Mouse (Mus musculus) embryonic facial prominence, embryonic 11.5 days (tissue): ENCODE results near the gene Dclk1. TPM values are rescaled to one million over a fixed set of nuclear protein-coding genes. Genes with fewer than 3 reads are reported as not detected.

Experiments
- ATAC-seq: fragments of 200-750 bp; cut with Nextera tagmentation; replicated peaks from 2 replicates; pipeline ENCODE4 v1.8.0; 2017; ENCODE audit warnings: low read depth; ENCODE audit not compliant: insufficient number of reproducible peaks, low FRiP score, low TSS enrichment
- DNase-seq: peaks from one replicate; pipeline ENCODE4 v3.0.0-alpha.2; 2015; ENCODE audit warnings: low spot score
- H3K27ac ChIP-seq: fragments of 300-500 bp; sonication (generic); replicated peaks from 2 replicates; pipeline ENCODE4 v1.5.1; 2014; ENCODE audit warnings: mild to moderate bottlenecking, low read depth, low read length, control low read depth
- H3K27me3 ChIP-seq: fragments of 300-500 bp; sonication (generic); 2 replicates; pipeline ENCODE4 v1.6.1; 2014; ENCODE audit warnings: mild to moderate bottlenecking, low read length, moderate library complexity, mixed read lengths; ENCODE audit not compliant: control insufficient read depth, insufficient read depth
- H3K36me3 ChIP-seq: fragments of 300-500 bp; sonication (generic); replicated peaks from 2 replicates; pipeline ENCODE4 v1.6.1; 2014; ENCODE audit warnings: low read depth, mild to moderate bottlenecking, low read length, moderate library complexity, mixed read lengths; ENCODE audit not compliant: control insufficient read depth, insufficient read depth
- H3K4me1 ChIP-seq: fragments of 300-500 bp; sonication (generic); 2 replicates; pipeline ENCODE4 v1.6.1; 2014; ENCODE audit warnings: low read length, mixed read lengths; ENCODE audit not compliant: control insufficient read depth, insufficient read depth
- H3K4me2 ChIP-seq: fragments of 300-500 bp; sonication (generic); 2 replicates; pipeline ENCODE4 v1.6.1; 2014; ENCODE audit warnings: low read depth, mild to moderate bottlenecking, control low read depth, low read length, moderate library complexity
- H3K4me3 ChIP-seq: fragments of 300-500 bp; sonication (generic); 2 replicates; pipeline ENCODE4 v1.5.1; 2014; ENCODE audit warnings: low read depth, low read length, control low read depth
- H3K9ac ChIP-seq: fragments of 300-500 bp; sonication (generic); replicated peaks from 2 replicates; pipeline ENCODE4 v1.6.1; 2014; ENCODE audit warnings: mild to moderate bottlenecking, control low read depth, low read length
- H3K9me3 ChIP-seq: fragments of 300-500 bp; sonication (generic); replicated peaks from 2 replicates; pipeline ENCODE4 v1.6.1; 2016; ENCODE audit warnings: mild to moderate bottlenecking, low read length, inconsistent platforms, mixed read lengths; ENCODE audit not compliant: control insufficient read depth
- WGBS: fragments of 180-500 bp; shearing (Covaris S2); extraction: QIAGEN DNeasy Blood & Tissue Kit; methylation state at CpG from one replicate; pipeline ENCODE4 v1.1.7; 2014; 5-methylcytosine and 5-hydroxymethylcytosine counted together
- polyA plus RNA-seq: library from polyadenylated mRNA; unstranded; fragments of >200 nt; fragmentation: Nextera tagmentation; extraction: Ambion mirVana; gene quantifications from 2 replicates; pipeline ENCODE4 v1.2.1, GENCODE M21; 2014

Gene Dclk1
- polyA plus RNA-seq, 1 experiment from 2014 or later, result 32.9 TPM

DNA sequence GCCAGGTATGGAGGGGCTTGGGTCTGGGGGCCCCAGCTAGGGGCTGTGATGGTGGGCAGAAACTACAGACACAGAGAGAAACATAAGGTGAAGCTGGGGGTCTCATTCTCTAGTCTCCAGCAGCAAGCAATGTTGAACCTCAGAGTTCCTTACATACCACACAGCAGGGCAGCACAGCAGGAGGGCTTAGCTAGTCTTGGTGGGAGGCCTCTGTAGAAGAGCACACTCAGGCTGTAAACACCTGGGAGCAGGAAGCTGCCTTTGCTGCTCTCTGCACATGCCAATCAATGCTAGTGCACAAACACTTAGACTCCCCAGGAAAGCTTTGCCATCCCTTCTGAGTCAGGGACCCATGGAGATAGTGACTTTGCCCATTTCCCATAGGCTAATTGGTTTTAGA lies 38.3 kb downstream of the Dclk1 start:
- Histone ChIP-seq H3K27me3 (no peaks in the 10 kb centered on the region), H3K36me3 (no peaks in the 10 kb centered on the region), H3K9me3 (no peaks in the 10 kb centered on the region), H3K4me1 (no peaks in the 10 kb centered on the region), H3K4me3 (no peak overlapping the region), H3K27ac (no peak overlapping the region), H3K4me2 (no peak overlapping the region), H3K9ac (no peak overlapping the region)
- DNase-seq, result no peak
- ATAC-seq, result no peak

DNA sequence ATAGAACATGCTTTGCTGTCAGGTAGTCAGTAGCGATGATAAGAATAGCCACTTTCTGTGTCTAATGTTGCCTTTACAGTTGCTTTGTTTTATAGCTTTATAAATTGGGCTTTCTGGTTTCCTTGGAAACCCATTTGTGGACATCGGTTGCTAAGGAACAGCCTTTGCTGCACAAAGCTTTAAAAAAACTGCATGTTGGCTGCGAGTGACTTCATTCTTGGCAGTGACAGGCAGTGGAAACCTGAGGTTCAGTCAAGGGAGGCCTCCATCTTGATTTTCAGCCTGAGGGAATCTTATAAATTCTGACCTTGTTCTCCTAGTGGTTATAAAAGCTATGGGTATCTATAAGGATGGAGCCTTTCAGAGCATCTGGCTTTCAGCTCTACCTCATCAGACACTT lies 42.1 kb downstream of the Dclk1 start:
- H3K27me3 ChIP-seq, result no peaks in the 10 kb centered on the region
- no peak overlapping the region for H3K4me3 ChIP-seq
- 64% methylated on average over 3 of the region's 3 CpGs for WGBS
- H3K36me3 ChIP-seq, result no peaks in the 10 kb centered on the region
- ATAC-seq (no peak), DNase-seq (peak; percentile 59)
- no peak overlapping the region for H3K27ac ChIP-seq
- no peaks in the 10 kb centered on the region for H3K9me3 ChIP-seq
- no peak overlapping the region for H3K9ac ChIP-seq
- H3K4me2 ChIP-seq, result no peak overlapping the region
- H3K4me1 ChIP-seq, result no peaks in the 10 kb centered on the region

DNA sequence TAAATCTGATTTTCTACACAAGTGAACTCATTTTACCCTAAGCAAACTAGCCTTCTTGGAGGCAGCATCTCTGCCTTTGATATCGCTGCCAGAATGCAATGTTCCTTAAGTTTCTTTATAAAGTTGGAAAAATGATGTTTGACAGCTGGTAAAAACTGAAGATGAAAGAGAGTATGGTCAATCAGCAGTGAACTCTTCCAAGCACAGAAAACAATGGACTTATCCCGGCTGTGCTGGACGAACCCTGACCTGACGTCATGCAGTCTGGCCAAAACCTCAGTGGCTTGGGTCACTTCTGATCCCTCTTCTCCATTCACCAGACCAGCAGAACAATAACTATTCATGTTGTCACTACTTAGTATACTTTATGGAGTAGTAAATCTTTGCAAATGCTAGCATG lies 46.6 kb downstream of the Dclk1 start:
- no peak overlapping the region for H3K4me2 ChIP-seq
- no peak overlapping the region for H3K4me3 ChIP-seq
- H3K9ac ChIP-seq, result no peak overlapping the region
- no peaks in the 10 kb centered on the region for H3K36me3 ChIP-seq
- 63% methylated on average over 4 of the region's 4 CpGs for WGBS
- DNase-seq (no peak), ATAC-seq (no peak)
- H3K27me3 ChIP-seq, result no peaks in the 10 kb centered on the region
- H3K9me3 ChIP-seq, result no peaks in the 10 kb centered on the region
- H3K4me1 ChIP-seq, result no peaks in the 10 kb centered on the region
- no peak overlapping the region for H3K27ac ChIP-seq

- H3K4me2 ChIP-seq, result no peak overlapping the region
- H3K4me1 ChIP-seq, result no peaks in the 10 kb centered on the region
- no peak overlapping the region for H3K9ac ChIP-seq
- no peak overlapping the region for H3K27ac ChIP-seq
- DNase-seq, result no peak
- H3K9me3 ChIP-seq, result no peaks in the 10 kb centered on the region
- ATAC-seq, result no peak
- no peaks in the 10 kb centered on the region for H3K27me3 ChIP-seq
- WGBS, result 88% methylated on average over 4 of the region's 4 CpGs
- H3K36me3 ChIP-seq, result no peaks in the 10 kb centered on the region
- no peak overlapping the region for H3K4me3 ChIP-seq
Observed at GRCm38 (mm10) chr3:55291964-55292363, 49.8 kb downstream of the Dclk1 start.

DNA sequence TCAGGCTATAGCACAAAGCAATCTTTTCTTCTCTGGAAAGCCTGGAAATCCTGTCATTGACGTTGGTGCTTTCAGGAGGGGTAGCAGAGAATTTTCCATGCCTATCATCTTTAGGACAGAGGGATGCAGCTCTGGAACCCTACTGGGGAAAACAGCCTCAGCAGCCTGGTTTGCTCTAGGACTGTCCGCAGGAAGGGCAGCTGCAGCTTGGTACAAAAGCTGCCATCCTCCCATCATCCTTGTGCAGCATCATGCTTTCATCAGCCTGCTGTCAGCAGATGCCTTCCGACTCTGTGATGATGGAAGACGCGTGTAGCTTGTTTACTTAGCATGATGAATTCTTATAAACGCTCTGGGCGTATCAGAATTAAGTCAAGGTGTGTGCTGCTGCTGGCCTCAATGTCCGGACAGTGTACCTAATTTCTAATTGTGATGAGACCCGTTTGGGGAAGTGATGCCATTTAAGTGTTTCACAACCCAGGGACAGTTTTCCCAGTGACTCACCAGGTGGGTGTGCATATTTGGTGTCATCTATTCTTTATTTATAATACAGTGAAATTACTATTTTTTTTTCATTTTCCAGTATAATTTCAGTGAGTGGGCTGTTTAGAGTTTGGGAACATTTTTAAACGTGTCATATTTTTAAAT lies 50.7 kb downstream of the Dclk1 start:
- H3K4me1 ChIP-seq, result no peaks in the 10 kb centered on the region
- H3K4me2 ChIP-seq, result no peak overlapping the region
- no peaks in the 10 kb centered on the region for H3K36me3 ChIP-seq
- no peak overlapping the region for H3K9ac ChIP-seq
- no peak overlapping the region for H3K4me3 ChIP-seq
- H3K9me3 ChIP-seq, result no peaks in the 10 kb centered on the region
- WGBS, result 82% methylated on average over 10 of the region's 10 CpGs
- no peak overlapping the region for H3K27ac ChIP-seq
- H3K27me3 ChIP-seq, result no peaks in the 10 kb centered on the region
- DNase-seq, result no peak
- no peak for ATAC-seq

- Histone ChIP-seq H3K4me3 (no peak overlapping the region), H3K27ac (no peak overlapping the region), H3K9me3 (no peaks in the 10 kb centered on the region), H3K9ac (no peak overlapping the region), H3K4me2 (no peak overlapping the region), H3K4me1 (no peaks in the 10 kb centered on the region), H3K36me3 (no peaks in the 10 kb centered on the region), H3K27me3 (no peaks in the 10 kb centered on the region)
- DNase-seq (no peak), ATAC-seq (no peak)
Observed at GRCm38 (mm10) chr3:55305653-55306052, 63.5 kb downstream of the Dclk1 start.

DNA sequence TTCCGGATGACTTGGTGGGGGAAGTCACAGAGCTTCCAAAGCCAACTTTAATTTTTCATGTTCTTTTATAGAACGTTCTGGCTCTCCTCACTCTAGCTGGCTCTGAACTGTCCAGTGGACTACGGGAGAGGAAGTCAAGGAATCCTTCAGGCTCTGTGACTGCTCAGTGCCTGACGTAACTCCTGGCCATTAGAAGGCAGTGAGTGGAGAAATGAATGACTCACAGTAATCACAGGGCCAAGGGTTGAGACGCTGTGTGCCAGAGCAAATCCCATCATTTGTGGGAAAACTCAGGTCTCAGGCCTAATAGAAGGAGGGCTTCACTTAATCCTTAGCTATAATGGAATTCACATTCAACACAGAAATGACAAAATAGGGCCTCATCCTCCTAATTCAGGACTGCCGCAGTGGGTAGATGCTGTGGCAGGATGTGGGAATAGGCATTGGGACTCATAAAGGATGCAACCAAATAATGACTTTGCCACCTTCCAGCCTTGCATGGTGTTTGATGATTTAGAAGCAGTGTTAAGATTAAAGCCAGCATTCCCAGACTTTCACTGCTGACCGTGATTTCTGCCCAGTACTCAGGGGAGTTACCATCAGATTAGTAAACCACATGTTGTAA lies 65.5 kb downstream of the Dclk1 start:
- no peak overlapping the region for H3K9ac ChIP-seq
- ATAC-seq, result no peak
- no peaks in the 10 kb centered on the region for H3K4me1 ChIP-seq
- DNase-seq, result no peak
- no peaks in the 10 kb centered on the region for H3K36me3 ChIP-seq
- H3K27me3 ChIP-seq, result no peaks in the 10 kb centered on the region
- WGBS, result 72% methylated on average over 7 of the region's 7 CpGs
- H3K9me3 ChIP-seq, result no peaks in the 10 kb centered on the region
- H3K4me2 ChIP-seq, result no peak overlapping the region
- no peak overlapping the region for H3K4me3 ChIP-seq
- H3K27ac ChIP-seq, result no peak overlapping the region

DNA sequence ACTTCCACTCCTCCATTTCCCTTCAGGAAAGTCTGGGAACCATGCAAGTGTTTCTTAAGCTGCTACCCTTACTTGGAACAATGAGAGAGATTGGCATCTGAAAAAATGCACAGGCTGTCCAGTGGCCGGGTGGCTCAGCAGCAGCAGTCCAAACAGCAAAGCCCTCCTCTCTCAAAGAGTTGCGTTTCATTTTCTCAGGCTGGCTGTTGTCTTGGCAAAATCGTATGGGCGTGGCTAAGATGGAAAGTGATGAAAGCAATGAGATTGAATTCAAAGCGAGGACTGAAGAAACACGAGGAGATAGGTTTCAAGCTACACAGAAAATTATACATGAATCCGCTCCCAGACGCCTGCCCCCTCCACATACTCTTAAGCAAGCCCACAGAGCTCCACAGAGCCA lies 67.8 kb downstream of the Dclk1 start:
- Histone ChIP-seq H3K27ac (no peak overlapping the region), H3K9ac (no peak overlapping the region), H3K4me2 (no peak overlapping the region), H3K4me1 (no peaks in the 10 kb centered on the region), H3K36me3 (no peaks in the 10 kb centered on the region), H3K27me3 (no peaks in the 10 kb centered on the region), H3K9me3 (no peaks in the 10 kb centered on the region), H3K4me3 (no peak overlapping the region)
- ATAC-seq (no peak), DNase-seq (peak; percentile 4)
- 70% methylated on average over 8 of the region's 8 CpGs for WGBS
